Mouse (Mus musculus): ENCODE results near the gene 4930404N11Rik.

DNA sequence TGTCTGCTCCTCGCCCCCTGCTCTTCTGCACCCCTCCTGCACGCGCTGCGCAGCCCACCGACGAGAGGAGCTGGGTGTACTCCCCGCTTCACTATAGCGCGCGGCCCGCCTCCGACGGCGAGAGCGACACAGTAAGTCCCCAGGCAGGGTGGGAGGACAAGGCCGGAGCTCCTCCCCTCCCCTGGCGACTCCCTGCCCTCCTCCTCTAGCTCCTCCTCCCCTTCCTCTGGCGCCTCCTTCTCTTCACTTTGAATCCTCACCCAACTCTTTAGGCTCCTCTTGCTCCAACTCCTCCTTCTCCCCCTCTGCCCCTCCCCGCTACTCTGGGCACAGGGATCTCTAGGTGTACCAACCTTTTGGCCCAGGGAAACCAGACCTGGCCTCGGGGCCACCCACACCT is 48.3 kb downstream of the 4930404N11Rik start:
- TF ChIP-seq CTCF (IDR thresholded peaks at IDR 0.05; ENCODE audit: low read depth) = no peak
- no peak for TF ChIP-seq EP300 (IDR thresholded peaks at IDR 0.05; ENCODE audit: low read depth)
